Mouse (Mus musculus): ENCODE measurements around the gene Clcnkb. TPM values are rescaled to one million over a fixed set of nuclear protein-coding genes. Genes with fewer than 3 reads are reported as not detected.
A peak's percentile ranks its signal among the peaks of the same experiment; 100 is the strongest.

Gene Clcnkb
- total and polyA plus RNA-seq, 2 experiments from 2014 or later: 0.27 TPM; not detected in 1

DNA sequence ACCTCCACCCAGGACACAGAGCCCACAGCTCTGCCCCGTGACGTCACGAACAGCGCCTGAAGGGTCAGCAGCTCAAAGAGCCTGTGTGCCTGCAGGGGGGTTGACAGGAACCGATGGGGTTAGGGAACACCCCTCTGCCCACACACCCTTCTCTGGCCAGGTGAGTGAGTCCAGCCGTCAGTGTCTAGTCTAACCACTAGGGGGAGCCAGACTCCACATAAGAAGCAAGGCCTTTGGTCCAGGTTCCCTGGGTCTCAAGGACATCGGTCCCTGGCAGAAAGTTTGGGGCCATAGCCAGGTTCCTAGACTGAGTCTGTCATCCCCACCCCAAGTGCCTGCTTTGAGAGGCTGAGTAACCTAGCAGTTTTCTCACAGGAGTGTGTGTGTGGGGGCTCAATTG lies 30.5 kb downstream of the Clcnkb start:
- Histone ChIP-seq H3K9me3 (ENCODE audit: low read length) (no peaks in the 10 kb centered on the region), H3K27ac (ENCODE audit: low read depth, low read length) (no peak overlapping the region), H3K27me3 (ENCODE audit: insufficient read depth, low read length) (peaks cover 3% of the 10 kb centered on the region; the same call in 1 of the 2 replicates), H3K4me1 (ENCODE audit: insufficient read depth, low read length) (no peaks in the 10 kb centered on the region), H3K9ac (replicated peaks; ENCODE audit: low read length, poor library complexity, severe bottlenecking) (no peak overlapping the region), H3K4me3 (ENCODE audit: low read depth, low read length) (no peak overlapping the region), H3K4me2 (ENCODE audit: low read depth, low read length, poor library complexity, severe bottlenecking) (no peak overlapping the region), H3K36me3 (ENCODE audit: insufficient read depth, low read length) (peaks cover 26% of the 10 kb centered on the region)
- TF ChIP-seq CTCF (IDR thresholded peaks at IDR 0.05): peak; percentile 92
- ATAC-seq (ENCODE audit: low FRiP score): no peak
- WGBS: 0% methylated on average over 7 of the region's 7 CpGs
- DNase-seq (ENCODE audit: low spot score): peak; percentile 85

DNA sequence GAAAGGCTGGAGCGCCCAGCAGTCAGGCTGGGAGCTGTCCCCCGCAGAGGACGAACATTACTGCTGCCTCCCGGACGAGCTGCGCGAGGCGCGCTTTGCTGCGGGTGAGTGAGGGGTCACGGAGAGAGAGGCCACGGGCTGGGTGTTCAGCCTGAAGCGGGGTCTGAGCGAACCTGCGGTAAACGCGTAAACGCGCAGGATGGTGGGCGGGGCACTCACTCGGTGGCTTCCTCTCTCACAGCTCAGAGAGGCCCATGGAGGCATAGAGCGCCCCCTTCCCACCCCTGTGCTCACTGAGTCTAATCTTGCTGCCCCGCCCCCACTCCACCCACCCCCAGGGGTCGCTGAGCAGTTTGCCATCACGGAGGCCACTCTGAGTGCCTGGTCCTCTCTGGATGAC lies 33.4 kb downstream of the Clcnkb start:
- Histone ChIP-seq H3K27me3 (ENCODE audit: insufficient read depth, low read length) (peaks cover 3% of the 10 kb centered on the region; the same call in 1 of the 2 replicates), H3K9me3 (ENCODE audit: low read length) (no peaks in the 10 kb centered on the region), H3K27ac (ENCODE audit: low read depth, low read length) (no peak overlapping the region), H3K4me1 (ENCODE audit: insufficient read depth, low read length) (no peaks in the 10 kb centered on the region), H3K36me3 (ENCODE audit: insufficient read depth, low read length) (peaks cover 32% of the 10 kb centered on the region), H3K4me2 (ENCODE audit: low read depth, low read length, poor library complexity, severe bottlenecking) (peak overlapping the region; percentile 33), H3K4me3 (ENCODE audit: low read depth, low read length) (no peak overlapping the region), H3K9ac (replicated peaks; ENCODE audit: low read length, poor library complexity, severe bottlenecking) (no peak overlapping the region)
- DNase-seq (ENCODE audit: low spot score): no peak
- 17% methylated on average over 24 of the region's 25 CpGs for WGBS
- no peak for ATAC-seq (ENCODE audit: low FRiP score)
- no peak for TF ChIP-seq CTCF (IDR thresholded peaks at IDR 0.05)

DNA sequence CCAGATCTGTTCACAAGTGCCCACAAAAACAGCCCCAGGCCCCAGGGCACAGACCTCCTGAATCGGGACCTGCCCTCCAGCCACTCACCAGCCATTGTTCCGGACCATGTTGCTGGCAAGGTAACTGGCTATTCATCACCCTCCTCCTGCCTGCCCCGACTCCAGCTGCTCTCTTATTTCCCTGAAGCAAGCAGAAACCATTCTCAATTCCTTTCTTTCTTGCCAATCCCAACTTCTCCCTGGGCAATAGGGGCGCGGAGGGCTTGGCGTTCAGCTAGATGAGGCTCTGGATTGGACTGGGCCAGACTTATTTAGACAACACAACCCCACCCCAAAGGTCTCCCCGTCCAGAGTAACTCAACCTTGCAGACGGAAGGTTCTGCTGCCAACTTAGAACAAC lies 36.1 kb downstream of the Clcnkb start:
- DNase-seq (ENCODE audit: low spot score): no peak
- 51% methylated on average over 8 of the region's 8 CpGs for WGBS

DNA sequence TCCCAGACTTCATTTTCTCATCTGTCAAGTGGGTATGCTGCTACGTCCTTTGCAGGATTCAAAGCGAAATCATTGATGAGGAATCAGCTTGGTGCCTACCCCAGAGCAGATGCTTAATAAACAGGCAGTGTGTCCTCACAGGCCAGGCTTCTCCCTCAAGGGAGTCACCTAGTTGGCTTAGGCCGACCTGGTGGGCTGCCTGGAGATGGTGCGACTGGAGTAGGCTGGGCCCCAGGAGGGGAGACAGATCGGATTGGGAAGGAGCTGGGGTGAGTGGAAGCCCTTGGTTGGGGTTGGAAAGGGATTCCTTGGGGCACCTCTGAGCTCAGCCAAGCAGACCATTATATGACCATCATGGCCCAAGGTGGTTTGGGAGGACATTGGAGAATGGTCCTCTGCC lies 43.4 kb downstream of the Clcnkb start:
- H3K4me2 ChIP-seq (ENCODE audit: low read depth, low read length, poor library complexity, severe bottlenecking): no peak overlapping the region
- no peak overlapping the region for H3K27ac ChIP-seq (ENCODE audit: low read depth, low read length)
- 95% methylated on average over 5 of the region's 5 CpGs for WGBS
- no peaks in the 10 kb centered on the region for H3K4me1 ChIP-seq (ENCODE audit: insufficient read depth, low read length)
- H3K36me3 ChIP-seq (ENCODE audit: insufficient read depth, low read length): no peaks in the 10 kb centered on the region
- ATAC-seq (ENCODE audit: low FRiP score): no peak
- H3K27me3 ChIP-seq (ENCODE audit: insufficient read depth, low read length): no peaks in the 10 kb centered on the region
- H3K9ac ChIP-seq (replicated peaks; ENCODE audit: low read length, poor library complexity, severe bottlenecking): no peak overlapping the region
- no peak for TF ChIP-seq CTCF (IDR thresholded peaks at IDR 0.05)
- no peaks in the 10 kb centered on the region for H3K9me3 ChIP-seq (ENCODE audit: low read length)
- H3K4me3 ChIP-seq (ENCODE audit: low read depth, low read length): no peak overlapping the region
- DNase-seq (ENCODE audit: low spot score): no peak

More for the DNA sequence above, 36.1 kb downstream of the Clcnkb start:
- H3K36me3 ChIP-seq (ENCODE audit: insufficient read depth, low read length): peaks cover 32% of the 10 kb centered on the region
- no peaks in the 10 kb centered on the region for H3K9me3 ChIP-seq (ENCODE audit: low read length)
- TF ChIP-seq CTCF (IDR thresholded peaks at IDR 0.05): no peak
- H3K9ac ChIP-seq (replicated peaks; ENCODE audit: low read length, poor library complexity, severe bottlenecking): no peak overlapping the region
- H3K4me2 ChIP-seq (ENCODE audit: low read depth, low read length, poor library complexity, severe bottlenecking): no peak overlapping the region
- peaks cover 3% of the 10 kb centered on the region; the same call in 1 of the 2 replicates for H3K27me3 ChIP-seq (ENCODE audit: insufficient read depth, low read length)
- no peak overlapping the region for H3K27ac ChIP-seq (ENCODE audit: low read depth, low read length)
- ATAC-seq (ENCODE audit: low FRiP score): no peak
- H3K4me1 ChIP-seq (ENCODE audit: insufficient read depth, low read length): no peaks in the 10 kb centered on the region
- no peak overlapping the region for H3K4me3 ChIP-seq (ENCODE audit: low read depth, low read length)

DNA sequence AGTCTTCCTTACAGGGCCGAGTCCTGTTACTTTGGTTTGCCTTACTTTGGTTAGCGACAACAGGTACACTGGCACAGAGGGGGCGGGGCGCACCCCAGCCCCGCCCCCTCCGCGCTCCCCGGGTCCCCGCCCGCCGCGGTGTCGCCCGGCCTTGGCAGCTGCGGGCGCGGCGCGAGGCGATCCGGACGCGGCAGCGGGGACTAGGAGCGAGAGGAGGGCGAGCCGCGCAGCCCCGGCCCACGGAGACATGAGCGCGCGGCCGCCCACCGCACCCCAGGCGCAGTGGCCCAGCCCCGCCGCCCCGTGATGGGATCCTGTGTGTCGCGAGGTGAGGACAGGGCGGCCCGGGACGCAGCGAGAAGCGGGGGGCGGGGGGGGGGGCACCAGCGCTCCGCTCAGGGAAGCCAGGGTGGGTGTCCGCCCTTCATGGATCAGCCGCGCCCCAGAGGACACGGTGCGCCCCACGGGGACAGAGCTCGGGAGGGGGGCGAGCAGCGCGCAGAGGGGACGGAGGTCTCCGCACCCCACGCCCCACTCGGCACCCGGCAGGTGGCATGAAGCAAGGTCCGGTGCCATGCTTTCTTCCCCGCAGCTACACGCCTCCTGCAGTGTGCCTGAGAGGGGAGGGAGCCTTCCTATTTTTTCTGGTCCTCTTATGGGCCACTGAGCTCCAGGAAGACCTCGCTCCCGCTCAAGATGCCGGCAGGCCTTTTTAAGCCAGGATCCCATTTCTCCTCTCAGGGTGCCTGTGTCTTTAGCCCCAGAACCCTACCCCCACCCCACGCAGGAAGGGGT lies 47.6 kb downstream of the Clcnkb start, which contains the start of gene Fam131c:
TSS of gene Fam131c (plus strand) at position 224 of the 795 bp plus-strand sequence.
- Histone ChIP-seq H3K4me3 (ENCODE audit: low read depth, low read length) (peak within 1 kb of the TSS; percentile 65), H3K36me3 (ENCODE audit: insufficient read depth, low read length) (no peaks in the 10 kb centered on the region), H3K27me3 (ENCODE audit: insufficient read depth, low read length) (0 out of 2 replicates have a peak, but pooled peaks cover 2% of the 10 kb centered on the region), H3K4me1 (ENCODE audit: insufficient read depth, low read length) (no peaks in the 10 kb centered on the region), H3K9me3 (ENCODE audit: low read length) (no peaks in the 10 kb centered on the region), H3K9ac (replicated peaks; ENCODE audit: low read length, poor library complexity, severe bottlenecking) (peak within 1 kb of the TSS; percentile 81), H3K4me2 (ENCODE audit: low read depth, low read length, poor library complexity, severe bottlenecking) (peak within 1 kb of the TSS; percentile 84), H3K27ac (ENCODE audit: low read depth, low read length) (no peak within 1 kb of the TSS)
- peak; percentile 29 for ATAC-seq (ENCODE audit: low FRiP score)
- WGBS: 2% methylated on average over 41 of the region's 71 CpGs
- DNase-seq (ENCODE audit: low spot score): peak; percentile 35
- TF ChIP-seq CTCF (IDR thresholded peaks at IDR 0.05): no peak

DNA sequence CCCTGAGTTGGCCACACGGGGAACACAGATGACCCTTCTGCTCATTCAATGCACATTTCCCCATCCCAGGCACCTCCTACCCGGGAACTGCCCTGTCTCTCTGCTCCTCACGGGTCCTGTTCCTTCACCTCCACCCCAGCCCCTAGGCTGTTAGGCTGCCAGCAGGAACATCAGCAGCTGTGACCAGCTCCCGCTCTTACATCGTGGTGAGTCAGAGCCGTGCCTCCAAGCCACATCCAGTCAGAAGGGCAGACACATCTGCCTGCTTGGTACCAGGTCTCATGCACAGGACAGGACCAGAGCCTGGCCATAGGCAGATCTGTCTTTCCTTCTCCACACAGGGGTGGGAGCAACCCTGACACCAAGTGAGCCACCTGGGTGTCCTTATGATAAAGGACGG lies 49.9 kb downstream of the Clcnkb start:
- H3K27me3 ChIP-seq (ENCODE audit: insufficient read depth, low read length): peaks cover 9% of the 10 kb centered on the region; the same call in 1 of the 2 replicates
- no peak overlapping the region for H3K4me2 ChIP-seq (ENCODE audit: low read depth, low read length, poor library complexity, severe bottlenecking)
- 66% methylated on average over 7 of the region's 7 CpGs for WGBS
- DNase-seq (ENCODE audit: low spot score) (no peak), ATAC-seq (ENCODE audit: low FRiP score) (no peak)
- TF ChIP-seq CTCF (IDR thresholded peaks at IDR 0.05): no peak
- no peak overlapping the region for H3K27ac ChIP-seq (ENCODE audit: low read depth, low read length)
- no peaks in the 10 kb centered on the region for H3K36me3 ChIP-seq (ENCODE audit: insufficient read depth, low read length)
- no peak overlapping the region for H3K9ac ChIP-seq (replicated peaks; ENCODE audit: low read length, poor library complexity, severe bottlenecking)
- no peak overlapping the region for H3K4me3 ChIP-seq (ENCODE audit: low read depth, low read length)
- H3K4me1 ChIP-seq (ENCODE audit: insufficient read depth, low read length): no peaks in the 10 kb centered on the region
- no peaks in the 10 kb centered on the region for H3K9me3 ChIP-seq (ENCODE audit: low read length)
